Mouse (Mus musculus): ENCODE data around the gene Ttc16.

DNA sequence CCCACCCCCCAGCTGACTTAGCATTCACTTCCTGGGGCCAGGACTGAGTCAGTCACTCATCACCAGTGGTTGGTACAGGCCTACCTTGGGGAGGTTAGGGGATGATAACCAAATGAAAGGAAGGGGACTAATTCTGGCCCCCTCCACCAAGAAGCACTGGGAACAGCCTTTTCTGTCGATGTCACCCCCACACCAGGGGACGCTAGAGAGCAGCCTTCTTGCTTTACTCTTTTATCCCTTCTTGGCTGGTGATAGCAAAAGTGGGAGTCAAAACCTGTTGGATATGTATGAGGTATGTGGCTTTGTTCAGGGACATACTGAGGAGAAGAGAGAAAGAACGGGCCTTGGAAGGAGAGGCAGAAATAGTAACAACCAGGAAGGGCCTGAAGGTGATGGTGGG, 12.1 kb downstream of the Ttc16 start:
- TF ChIP-seq HCFC1 (IDR thresholded peaks at IDR 0.05; ENCODE audit: borderline replicate concordance, insufficient read depth, low read length) (no peak), ZC3H11A (IDR thresholded peaks at IDR 0.05; ENCODE audit: borderline replicate concordance, low read depth, low read length) (no peak), CHD2 (IDR thresholded peaks at IDR 0.05; ENCODE audit: low read depth, low read length) (no peak)

Measured in ES-E14 (cell line).